Mouse (Mus musculus) embryonic facial prominence, embryonic 11.5 days (tissue): ENCODE measurements around the gene Moxd2. TPM values are rescaled to one million over a fixed set of nuclear protein-coding genes. Genes with fewer than 3 reads are reported as not detected.

Source experiments
- ATAC-seq: fragments of 200-750 bp; cut with Nextera tagmentation; replicated peaks from 2 replicates; pipeline ENCODE4 v1.8.0; 2017; ENCODE audit warnings: low read depth; ENCODE audit not compliant: insufficient number of reproducible peaks, low FRiP score, low TSS enrichment
- DNase-seq: peaks from one replicate; pipeline ENCODE4 v3.0.0-alpha.2; 2015; ENCODE audit warnings: low spot score
- H3K27ac ChIP-seq: fragments of 300-500 bp; sonication (generic); replicated peaks from 2 replicates; pipeline ENCODE4 v1.5.1; 2014; ENCODE audit warnings: mild to moderate bottlenecking, low read depth, low read length, control low read depth
- H3K27me3 ChIP-seq: fragments of 300-500 bp; sonication (generic); 2 replicates; pipeline ENCODE4 v1.6.1; 2014; ENCODE audit warnings: mild to moderate bottlenecking, low read length, moderate library complexity, mixed read lengths; ENCODE audit not compliant: control insufficient read depth, insufficient read depth
- H3K36me3 ChIP-seq: fragments of 300-500 bp; sonication (generic); replicated peaks from 2 replicates; pipeline ENCODE4 v1.6.1; 2014; ENCODE audit warnings: low read depth, mild to moderate bottlenecking, low read length, moderate library complexity, mixed read lengths; ENCODE audit not compliant: control insufficient read depth, insufficient read depth
- H3K4me1 ChIP-seq: fragments of 300-500 bp; sonication (generic); 2 replicates; pipeline ENCODE4 v1.6.1; 2014; ENCODE audit warnings: low read length, mixed read lengths; ENCODE audit not compliant: control insufficient read depth, insufficient read depth
- H3K4me2 ChIP-seq: fragments of 300-500 bp; sonication (generic); 2 replicates; pipeline ENCODE4 v1.6.1; 2014; ENCODE audit warnings: low read depth, mild to moderate bottlenecking, control low read depth, low read length, moderate library complexity
- H3K4me3 ChIP-seq: fragments of 300-500 bp; sonication (generic); 2 replicates; pipeline ENCODE4 v1.5.1; 2014; ENCODE audit warnings: low read depth, low read length, control low read depth
- H3K9ac ChIP-seq: fragments of 300-500 bp; sonication (generic); replicated peaks from 2 replicates; pipeline ENCODE4 v1.6.1; 2014; ENCODE audit warnings: mild to moderate bottlenecking, control low read depth, low read length
- H3K9me3 ChIP-seq: fragments of 300-500 bp; sonication (generic); replicated peaks from 2 replicates; pipeline ENCODE4 v1.6.1; 2016; ENCODE audit warnings: mild to moderate bottlenecking, low read length, inconsistent platforms, mixed read lengths; ENCODE audit not compliant: control insufficient read depth
- WGBS: fragments of 180-500 bp; shearing (Covaris S2); extraction: QIAGEN DNeasy Blood & Tissue Kit; methylation state at CpG from one replicate; pipeline ENCODE4 v1.1.7; 2014; 5-methylcytosine and 5-hydroxymethylcytosine counted together
- polyA plus RNA-seq: library from polyadenylated mRNA; unstranded; fragments of >200 nt; fragmentation: Nextera tagmentation; extraction: Ambion mirVana; gene quantifications from 2 replicates; pipeline ENCODE4 v1.2.1, GENCODE M21; 2014

Moxd2 gene
- not detected in 2 replicates for polyA plus RNA-seq

DNA sequence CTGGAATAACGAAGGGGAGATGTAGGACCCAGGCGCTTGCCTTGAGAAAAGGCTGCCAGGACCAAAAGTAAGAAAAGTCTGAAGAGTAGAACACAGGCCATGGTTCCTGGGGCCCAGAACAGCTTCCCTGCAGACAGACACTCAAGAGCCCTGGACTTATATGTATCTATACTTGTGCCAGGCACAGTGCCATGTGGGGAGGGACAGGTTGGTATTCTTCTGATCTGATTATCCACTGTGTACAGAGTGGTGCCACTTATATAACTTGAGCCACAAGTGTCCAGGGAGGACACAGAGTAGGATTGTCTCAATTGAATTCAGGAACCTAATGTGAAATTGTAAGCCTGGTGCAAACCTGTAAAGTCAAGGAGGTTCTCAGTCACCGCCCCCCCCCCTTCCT, at the start of gene Moxd2:
Moxd2 (minus strand) TSS at position 101 of the 400 bp plus-strand sequence.
- H3K4me1 ChIP-seq, result no peaks in the 10 kb centered on the region
- ATAC-seq (no peak), DNase-seq (no peak)
- no peak within 1 kb of the TSS for H3K27ac ChIP-seq
- H3K4me2 ChIP-seq, result no peak within 1 kb of the TSS
- H3K9me3 ChIP-seq, result no peaks in the 10 kb centered on the region
- H3K36me3 ChIP-seq, result no peaks in the 10 kb centered on the region
- no peak within 1 kb of the TSS for H3K9ac ChIP-seq
- no peaks in the 10 kb centered on the region for H3K27me3 ChIP-seq
- H3K4me3 ChIP-seq, result no peak within 1 kb of the TSS
- WGBS, result 87% methylated on average over 3 of the region's 3 CpGs

- no peaks in the 10 kb centered on the region for H3K27me3 ChIP-seq
- no peak overlapping the region for H3K9ac ChIP-seq
- ATAC-seq, result no peak
- H3K9me3 ChIP-seq, result no peaks in the 10 kb centered on the region
- no peak overlapping the region for H3K27ac ChIP-seq
- H3K36me3 ChIP-seq, result no peaks in the 10 kb centered on the region
- 78% methylated on average over 4 of the region's 4 CpGs for WGBS
- no peak overlapping the region for H3K4me3 ChIP-seq
- H3K4me1 ChIP-seq, result no peaks in the 10 kb centered on the region
- DNase-seq, result no peak
- no peak overlapping the region for H3K4me2 ChIP-seq
These were observed 32.7 kb upstream of the Moxd2 start for GRCm38 (mm10) chr6:40919954-40920353.

DNA sequence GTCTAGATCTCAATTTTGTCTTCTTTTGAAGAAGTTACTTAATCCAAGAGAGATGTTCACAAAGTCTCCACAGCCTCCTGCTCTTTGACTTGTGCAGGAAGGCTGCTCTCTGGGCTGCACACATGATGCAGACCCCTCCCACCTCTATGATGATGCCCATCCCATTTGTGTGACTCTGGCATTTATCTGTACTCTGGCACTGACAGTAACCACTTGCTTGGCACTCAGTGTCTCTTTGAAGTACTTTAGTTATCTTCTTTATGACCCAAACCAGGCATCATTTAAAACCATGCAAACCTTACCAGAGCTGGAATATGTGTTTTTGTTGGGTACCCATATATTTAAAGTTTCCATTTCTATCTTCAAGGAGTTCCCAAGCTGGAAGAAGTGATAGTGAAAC, 13.0 kb upstream of the Moxd2 start, which contains the start of gene Prss58:
Prss58 (minus strand) TSS at position 101 of the 400 bp plus-strand sequence.
- no peak for ATAC-seq
- H3K36me3 ChIP-seq, result no peaks in the 10 kb centered on the region
- H3K4me3 ChIP-seq, result no peak within 1 kb of the TSS
- H3K27ac ChIP-seq, result no peak within 1 kb of the TSS
- no peaks in the 10 kb centered on the region for H3K27me3 ChIP-seq
- H3K9me3 ChIP-seq, result no peaks in the 10 kb centered on the region
- no peak within 1 kb of the TSS for H3K4me2 ChIP-seq
- H3K4me1 ChIP-seq, result no peaks in the 10 kb centered on the region
- H3K9ac ChIP-seq, result no peak within 1 kb of the TSS
- no peak for DNase-seq

DNA sequence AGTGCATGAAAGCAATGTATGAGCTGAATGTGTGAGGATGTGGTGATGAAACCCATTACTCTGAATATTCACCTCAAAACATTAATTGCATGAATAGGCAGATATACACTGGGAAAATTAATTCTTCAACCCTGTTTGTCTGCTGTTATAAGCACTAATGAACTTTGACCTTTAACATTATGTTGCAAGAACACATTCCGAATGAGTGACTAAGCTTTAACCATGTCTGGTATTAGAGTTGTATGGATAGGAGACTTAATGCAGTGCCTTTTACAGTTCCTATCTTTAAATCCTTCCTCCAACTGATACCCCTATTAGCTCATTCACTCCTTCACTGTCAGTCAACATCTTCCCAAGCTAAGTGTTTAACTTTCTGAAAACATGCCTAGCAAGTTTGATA, 7.4 kb upstream of the Moxd2 start:
- 91% methylated on average over 1 of the region's 1 CpGs for WGBS
- no peaks in the 10 kb centered on the region for H3K9me3 ChIP-seq
- no peak overlapping the region for H3K4me2 ChIP-seq
- DNase-seq (no peak), ATAC-seq (no peak)
- H3K9ac ChIP-seq, result no peak overlapping the region
- H3K27ac ChIP-seq, result no peak overlapping the region
- H3K27me3 ChIP-seq, result no peaks in the 10 kb centered on the region
- H3K4me1 ChIP-seq, result no peaks in the 10 kb centered on the region
- no peak overlapping the region for H3K4me3 ChIP-seq
- H3K36me3 ChIP-seq, result no peaks in the 10 kb centered on the region

DNA sequence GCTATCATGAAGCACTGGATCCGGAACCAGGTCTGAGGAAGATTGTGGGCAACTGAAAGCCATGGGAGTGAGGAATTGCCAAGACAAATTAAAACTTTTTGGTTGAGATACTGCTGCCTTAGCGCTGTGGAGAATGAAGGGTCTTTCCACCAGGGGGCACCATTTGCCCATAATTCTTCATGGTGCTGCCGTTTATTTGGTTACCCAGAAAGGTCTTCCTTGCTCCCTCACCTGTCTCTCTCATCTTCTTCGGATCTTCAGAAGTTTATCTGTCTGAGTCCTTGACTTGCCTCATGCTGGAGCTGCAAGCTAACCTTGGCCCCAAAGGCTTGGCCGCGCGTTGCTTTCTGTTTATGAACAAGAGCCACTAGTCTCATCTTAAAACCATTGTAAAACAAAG, 6.3 kb upstream of the Moxd2 start:
- H3K27me3 ChIP-seq, result no peaks in the 10 kb centered on the region
- no peaks in the 10 kb centered on the region for H3K9me3 ChIP-seq
- ATAC-seq (no peak), DNase-seq (peak; percentile 46)
- H3K4me1 ChIP-seq, result no peaks in the 10 kb centered on the region
- H3K4me2 ChIP-seq, result no peak overlapping the region
- H3K36me3 ChIP-seq, result no peaks in the 10 kb centered on the region
- H3K9ac ChIP-seq, result no peak overlapping the region
- H3K4me3 ChIP-seq, result no peak overlapping the region
- no peak overlapping the region for H3K27ac ChIP-seq
- WGBS, result 43% methylated on average over 7 of the region's 7 CpGs

GRCm38 (mm10) chr6:40891754-40892153, 4.5 kb upstream of the Moxd2 start:
- Histone ChIP-seq H3K36me3 (no peaks in the 10 kb centered on the region), H3K9me3 (no peaks in the 10 kb centered on the region), H3K27me3 (no peaks in the 10 kb centered on the region), H3K27ac (no peak overlapping the region), H3K9ac (no peak overlapping the region), H3K4me1 (no peaks in the 10 kb centered on the region), H3K4me2 (no peak overlapping the region), H3K4me3 (no peak overlapping the region)
- WGBS, result 82% methylated on average over 4 of the region's 4 CpGs
- DNase-seq (no peak), ATAC-seq (no peak)

DNA sequence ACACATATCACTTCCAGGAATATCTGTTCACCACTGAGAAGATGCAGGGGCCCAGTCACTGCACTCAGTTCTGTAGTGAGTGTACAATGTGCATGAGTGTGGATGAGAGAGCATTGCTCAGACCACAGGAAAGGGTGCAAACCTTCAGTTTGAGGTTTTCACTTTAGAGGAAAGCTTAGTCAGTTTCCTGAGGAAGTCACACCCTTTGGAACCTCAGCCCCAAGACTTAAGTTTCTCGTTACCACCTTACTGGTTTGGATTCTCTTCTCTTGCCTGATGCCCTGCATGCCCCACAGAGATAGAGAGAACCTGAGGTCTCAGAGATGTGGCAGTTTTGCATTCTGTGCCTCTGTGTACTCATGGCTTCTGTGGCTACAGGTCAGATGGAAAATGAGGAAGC, 3.7 kb upstream of the Moxd2 start:
- Histone ChIP-seq H3K27me3 (no peaks in the 10 kb centered on the region), H3K27ac (no peak overlapping the region), H3K9ac (no peak overlapping the region), H3K4me2 (no peak overlapping the region), H3K4me1 (no peaks in the 10 kb centered on the region), H3K36me3 (no peaks in the 10 kb centered on the region), H3K9me3 (no peaks in the 10 kb centered on the region), H3K4me3 (no peak overlapping the region)
- no peak for DNase-seq
- ATAC-seq, result no peak
- WGBS, result 71% methylated on average over 1 of the region's 1 CpGs

GRCm38 (mm10) chr6:40845283-40845682, 42.0 kb downstream of the Moxd2 start:
- Histone ChIP-seq H3K27ac (no peak overlapping the region), H3K4me3 (no peak overlapping the region), H3K9ac (no peak overlapping the region), H3K9me3 (no peaks in the 10 kb centered on the region), H3K4me1 (no peaks in the 10 kb centered on the region), H3K4me2 (no peak overlapping the region), H3K36me3 (no peaks in the 10 kb centered on the region), H3K27me3 (no peaks in the 10 kb centered on the region)
- no peak for DNase-seq
- no peak for ATAC-seq
